Mouse (Mus musculus) layer of hippocampus, adult 11-12 months (tissue): ENCODE results near the gene Usp36.

Source experiments
- DNase-seq: peaks from one replicate; pipeline ENCODE4 v3.0.0; 2022; ENCODE audit warnings: low spot score

The Usp36 gene

DNA sequence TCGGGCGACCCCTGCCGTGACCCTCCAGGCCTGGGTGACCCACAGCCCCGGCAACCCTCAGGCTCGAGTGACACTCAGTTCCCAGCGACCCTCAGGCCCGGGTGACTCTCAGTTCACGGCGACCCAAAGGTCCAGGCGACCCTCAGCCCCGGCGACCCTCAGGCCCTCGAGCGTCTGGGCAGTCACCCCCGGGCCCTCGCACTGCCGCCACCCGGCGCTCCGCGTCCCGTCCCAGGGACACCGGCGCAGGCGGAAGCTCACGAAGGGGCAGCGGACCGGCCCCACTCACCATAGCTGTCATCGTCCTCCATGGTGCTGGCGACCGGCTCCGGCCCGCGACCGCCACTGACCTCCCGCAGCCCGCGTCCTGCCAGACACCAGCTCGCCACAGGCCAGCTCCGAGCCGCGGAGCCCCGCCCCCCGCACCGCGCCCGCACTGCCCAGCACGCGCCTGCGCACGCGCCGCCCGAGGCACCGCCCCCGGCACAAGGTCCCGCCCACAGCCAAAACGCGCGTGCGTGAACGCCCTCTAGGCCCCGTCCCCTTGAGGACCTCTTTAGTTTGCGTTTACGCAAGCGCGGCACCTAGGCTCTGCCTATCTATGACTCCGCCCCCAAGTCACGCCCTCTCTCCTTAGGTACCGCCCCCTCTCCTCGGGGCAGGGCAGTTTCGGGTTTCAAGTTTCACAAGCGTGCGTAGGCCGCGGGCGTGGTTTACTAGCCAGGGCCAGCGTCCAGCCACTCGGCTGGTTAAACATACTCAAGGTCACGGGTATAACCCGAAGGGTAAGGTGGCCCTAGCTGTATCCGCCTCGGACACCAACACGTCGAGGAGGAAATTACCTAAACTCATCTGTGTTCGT, 41.7 kb downstream of the Usp36 start, which contains the start of gene Cyth1:
Gene Cyth1, minus strand, starts transcription at position 443 of the 862 bp plus-strand sequence.
- peak; percentile 98 for DNase-seq

DNA sequence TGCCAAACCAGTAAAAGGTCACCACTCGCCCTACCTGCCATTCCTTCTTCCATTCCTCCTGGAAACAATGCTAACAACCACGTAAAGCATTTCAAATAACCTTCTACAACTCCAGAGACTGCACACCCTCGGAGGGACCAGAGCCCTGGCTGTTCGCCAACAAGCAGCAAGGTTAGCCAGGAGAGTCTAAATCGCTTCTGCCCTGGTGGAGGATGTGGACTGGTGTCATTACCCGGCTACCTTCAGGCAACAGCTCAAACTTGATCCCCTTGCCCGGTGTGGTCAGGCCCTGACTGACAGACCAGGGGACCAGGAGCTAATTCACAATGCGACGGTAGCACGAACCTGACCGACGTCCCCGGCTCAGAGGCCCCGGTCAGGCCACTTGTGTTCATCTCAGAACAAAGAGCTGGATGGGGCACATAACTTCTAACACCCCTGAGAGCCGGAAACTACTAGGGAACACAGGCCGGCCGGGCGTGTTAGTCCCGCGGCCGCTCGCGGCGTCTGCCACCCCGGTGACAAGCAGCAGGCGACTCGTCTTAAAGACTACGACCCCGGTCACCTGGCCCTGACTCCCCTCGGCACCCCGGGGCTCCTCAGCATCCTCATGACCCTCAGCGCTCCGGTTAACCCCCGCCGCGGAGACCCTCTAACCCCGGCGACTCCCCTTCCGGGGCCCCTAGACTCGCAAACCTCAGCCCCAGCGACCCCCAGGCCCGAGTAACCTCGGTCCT, 42.5 kb downstream of the Usp36 start:
- peak; percentile 45 for DNase-seq

DNA sequence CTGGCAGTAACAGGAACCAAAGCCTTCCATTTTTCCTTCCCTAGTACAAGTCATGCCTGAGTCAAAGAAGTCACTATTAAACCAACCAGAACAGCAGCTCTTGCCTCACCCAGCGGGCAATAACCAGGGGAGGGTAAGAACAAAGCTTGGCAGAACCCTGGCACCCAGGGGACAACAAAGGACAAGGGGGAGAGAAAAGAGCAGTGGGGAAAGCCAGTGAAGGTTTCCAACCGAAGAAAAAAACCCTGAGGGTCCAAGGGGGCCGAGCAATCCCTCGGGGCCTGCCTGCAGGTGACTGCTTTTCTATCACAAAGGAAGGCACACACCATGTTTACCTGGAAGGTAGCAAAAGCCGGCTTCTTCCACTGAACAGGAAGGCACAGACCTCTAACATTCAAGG, 43.3 kb downstream of the Usp36 start:
- DNase-seq = no peak

DNA sequence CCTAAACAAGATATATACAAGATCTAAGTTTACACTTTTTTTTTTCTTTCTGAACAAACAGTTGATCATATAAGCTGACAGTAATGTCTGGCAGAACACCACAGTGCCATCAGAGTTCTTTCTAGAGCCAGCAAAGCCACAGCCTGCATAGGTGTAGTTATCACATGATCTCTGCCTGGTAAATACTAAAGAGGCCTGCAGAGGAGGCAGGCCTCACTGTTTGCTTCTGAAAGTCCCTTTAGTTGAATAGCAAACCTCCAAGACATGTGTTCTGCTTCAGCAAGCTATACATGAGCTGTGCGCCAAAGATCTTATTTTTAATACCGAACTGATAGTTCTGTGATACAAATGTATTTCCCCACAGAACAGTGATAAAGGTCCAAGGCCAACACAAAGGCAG, 44.9 kb downstream of the Usp36 start:
- no peak for DNase-seq

DNA sequence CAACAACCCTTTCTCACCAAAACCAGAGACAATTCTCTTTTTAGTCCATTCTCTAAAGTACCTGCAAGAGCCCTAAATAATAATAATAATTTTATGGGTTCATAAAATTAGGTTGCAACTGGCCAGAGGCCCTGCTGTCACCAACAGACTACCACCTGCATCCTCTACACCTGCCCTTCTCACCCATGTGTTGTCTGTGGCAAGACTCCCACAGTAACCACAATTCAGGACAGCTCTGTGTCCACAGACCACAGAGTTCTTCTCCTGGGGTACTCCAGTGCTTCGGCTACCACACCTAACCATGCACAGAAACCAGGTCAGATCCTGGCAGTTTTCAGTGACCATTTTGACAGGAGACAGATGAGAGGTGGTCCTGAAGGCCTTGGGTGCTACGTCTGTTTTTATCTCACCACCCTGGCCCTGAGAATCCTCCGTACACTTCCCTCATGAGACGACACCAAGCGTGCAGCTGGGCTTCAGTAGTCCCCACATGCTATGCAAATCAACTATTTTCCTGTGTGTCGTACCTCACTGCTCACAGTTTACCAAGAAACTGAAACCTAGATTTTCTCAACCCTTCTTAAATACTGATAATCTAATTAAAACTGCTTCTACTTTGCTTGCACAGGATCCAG, 46.3 kb downstream of the Usp36 start:
- DNase-seq = no peak

DNA sequence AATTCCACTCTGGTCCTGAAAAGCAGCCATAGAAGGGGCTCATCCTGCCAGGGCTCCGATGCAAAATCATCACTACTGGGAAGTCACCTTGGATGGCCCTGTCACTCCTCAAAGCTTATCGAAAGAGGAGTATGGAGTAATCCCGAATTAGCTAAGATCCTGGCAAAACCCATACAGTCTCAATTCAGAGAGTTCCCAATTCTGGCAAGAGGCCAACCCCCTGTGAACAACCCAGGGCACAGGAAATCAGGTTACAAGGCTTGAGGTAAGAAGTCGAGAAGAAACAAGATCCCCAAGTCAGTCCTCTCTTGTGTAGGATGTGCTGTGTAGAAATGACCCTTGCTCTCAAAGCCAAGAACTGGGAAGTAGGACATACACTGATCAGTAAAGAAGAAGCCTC, 47.5 kb downstream of the Usp36 start:
- DNase-seq = no peak

DNA sequence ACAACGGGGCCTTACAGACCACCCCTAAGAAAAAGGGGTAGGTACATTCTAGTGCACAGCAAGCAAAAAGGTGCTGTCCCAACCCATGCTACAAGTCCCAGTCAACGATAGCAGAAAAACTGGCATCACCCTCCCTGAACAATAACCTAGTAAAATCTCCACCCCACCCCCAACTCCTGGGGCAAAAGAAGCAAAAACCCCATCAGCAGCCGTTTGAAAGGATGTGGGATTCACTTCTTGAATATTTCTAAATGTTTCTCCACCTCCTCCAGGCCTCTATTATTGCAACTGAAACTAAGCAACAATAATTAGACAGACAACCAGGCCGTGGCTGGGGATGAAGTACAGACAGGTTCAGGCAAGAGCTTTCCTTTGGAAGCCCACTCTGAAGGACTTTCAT, 49.7 kb downstream of the Usp36 start:
- no peak for DNase-seq

DNA sequence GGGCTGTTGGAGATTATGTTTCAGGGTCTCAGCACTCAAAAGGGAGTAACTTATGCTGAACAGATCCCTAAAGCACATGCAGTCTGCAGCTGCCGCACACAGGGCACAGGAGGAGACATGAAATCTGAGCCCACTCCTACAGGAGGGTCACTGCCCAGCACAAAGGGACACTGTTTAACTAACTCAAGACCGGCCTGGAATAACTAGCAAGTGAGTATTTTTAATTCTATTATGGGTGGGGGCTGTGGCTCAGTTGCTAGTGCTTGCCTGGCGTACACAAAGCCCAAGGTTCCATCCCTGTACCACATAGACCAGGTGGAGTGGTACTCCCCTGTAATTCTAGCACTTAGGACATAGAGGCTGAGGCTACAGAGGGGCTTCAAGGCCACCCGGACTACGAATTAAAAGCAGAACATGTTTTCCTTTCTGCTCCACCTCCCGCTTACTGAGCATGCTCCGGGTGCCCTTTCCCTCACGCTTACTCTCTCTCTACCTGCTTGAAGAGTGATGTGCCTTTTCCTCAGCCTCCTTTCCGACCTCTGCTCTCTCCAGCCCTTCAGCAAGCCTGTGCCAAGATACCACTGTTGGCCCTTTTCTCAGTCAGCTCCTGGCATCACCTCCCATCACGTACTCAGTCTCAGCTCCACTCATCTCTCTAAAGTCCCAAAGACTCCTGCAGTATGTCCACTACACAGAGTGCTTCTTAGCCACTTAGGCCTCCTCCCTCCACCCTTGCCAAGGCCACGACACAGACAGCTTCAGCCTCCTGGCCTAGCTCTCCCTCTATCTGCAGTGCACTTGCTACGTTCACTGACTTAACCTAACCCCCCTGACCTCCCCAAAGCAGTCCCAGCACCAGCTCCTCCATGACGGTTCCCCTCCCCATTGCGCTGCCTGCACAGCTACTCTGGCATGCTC, 50.5 kb downstream of the Usp36 start:
- DNase-seq = no peak

DNA sequence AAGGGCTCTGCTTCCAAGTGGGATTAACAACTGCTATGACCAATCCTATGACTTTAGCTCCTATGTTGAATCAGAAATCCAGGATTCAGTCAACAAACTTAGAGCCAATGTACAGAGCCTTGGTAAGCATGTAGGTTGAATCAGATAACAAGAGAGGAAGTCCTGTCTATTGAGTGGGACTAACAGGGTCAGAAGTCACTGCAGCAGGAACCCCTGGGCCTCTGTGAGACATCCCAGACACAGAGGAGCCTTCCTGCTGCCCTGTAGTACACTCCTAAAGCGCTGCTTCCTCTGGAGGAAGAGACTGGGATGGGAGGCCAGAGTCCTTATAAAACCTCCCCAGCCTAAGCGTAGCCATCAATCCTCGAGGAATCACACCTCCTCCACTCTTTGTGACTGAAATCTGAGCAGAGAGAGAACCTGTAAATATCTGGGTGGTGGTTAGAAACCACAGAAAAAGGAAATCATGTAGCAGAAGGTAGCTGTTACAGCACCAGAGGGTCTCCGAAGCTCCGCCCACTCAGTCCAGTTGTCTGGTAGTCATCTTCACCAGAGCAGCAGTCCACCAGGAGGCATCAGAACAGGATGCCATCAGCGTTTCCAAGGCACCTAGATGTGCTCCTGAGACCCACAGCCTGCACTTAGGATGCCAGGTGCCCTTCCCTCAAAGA, 53.4 kb downstream of the Usp36 start:
- DNase-seq = no peak

DNA sequence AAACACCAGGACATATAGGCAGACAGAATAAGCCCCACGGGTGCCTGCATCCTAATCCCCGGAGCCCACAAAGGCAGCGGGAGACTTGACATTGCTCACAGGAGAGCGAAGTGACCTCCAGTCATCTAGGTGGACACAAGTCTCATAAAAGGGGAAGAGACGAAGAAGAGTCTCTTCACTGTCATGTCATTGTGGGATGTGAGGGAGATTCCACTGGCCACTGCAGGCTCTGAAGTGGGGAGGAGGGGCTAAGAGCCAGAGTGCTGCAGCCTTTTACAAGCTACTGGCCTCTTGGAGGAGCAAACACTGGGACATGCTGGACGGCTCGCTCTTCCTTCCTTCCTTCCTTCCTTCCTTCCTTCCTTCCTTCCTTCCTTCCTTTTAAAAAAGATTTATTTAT, 55.1 kb downstream of the Usp36 start:
- no peak for DNase-seq

DNA sequence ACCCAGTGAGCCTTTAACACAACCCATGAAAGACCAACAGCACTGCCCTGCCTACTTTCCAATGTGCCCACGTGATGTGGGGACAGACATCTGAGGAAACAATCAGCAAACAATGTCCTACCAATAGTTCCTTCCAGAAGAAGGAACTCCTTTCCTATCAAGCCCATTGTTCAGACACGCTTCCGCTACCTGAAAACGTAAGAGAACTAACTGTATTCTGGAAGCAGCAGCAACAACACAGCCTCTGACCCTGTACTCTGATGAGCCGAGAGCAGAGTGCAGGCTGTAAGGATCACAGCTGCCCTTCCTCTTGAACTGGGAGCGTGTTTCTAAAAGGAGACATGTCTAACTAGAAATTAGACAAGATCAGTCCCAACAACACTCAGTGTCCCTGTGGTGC, 55.5 kb downstream of the Usp36 start:
- DNase-seq = no peak

DNA sequence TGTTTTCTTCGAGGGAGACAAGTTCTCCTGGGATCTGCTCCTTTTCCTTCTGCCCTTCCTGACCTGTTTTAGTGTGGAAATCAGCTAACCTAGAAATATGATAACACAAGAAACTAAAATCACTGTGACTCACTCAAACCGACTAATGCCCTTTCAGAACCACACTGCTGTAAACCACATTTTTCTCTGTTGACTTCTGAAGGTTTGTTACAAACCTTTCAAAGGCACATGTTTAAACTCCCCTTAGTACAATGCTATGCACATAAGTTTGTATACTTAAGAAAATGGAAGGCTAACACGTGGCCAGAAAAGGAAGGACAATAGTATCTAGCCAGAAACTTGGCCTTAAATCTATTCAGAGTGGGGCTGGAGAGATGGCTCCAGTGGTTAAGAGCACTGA, 56.1 kb downstream of the Usp36 start:
- DNase-seq = no peak

DNA sequence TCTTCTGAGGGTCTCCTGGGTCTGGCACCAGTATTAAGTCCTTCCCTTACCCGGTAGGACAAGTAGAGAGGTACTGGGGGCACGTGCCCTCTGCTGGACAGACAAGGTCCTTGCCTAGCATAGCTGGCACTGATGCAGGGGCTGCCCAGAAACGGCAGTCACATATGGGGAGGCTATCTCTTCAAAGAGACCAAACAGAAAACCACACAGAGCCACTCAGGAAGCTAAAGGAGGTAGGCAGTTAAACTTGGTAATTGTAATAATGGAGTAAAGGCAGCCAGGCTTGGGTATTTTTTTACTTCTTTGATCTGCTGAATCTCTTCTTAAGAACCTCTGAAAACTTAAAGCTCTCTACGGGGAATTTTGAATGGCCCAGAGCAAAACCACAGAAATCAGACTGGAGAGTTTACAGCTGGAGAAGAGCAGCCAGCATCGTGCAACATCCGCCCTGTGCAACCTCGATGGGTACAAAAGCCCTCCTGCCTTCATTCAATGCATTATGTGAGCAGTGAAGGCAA, 57.7 kb downstream of the Usp36 start:
- no peak for DNase-seq

DNA sequence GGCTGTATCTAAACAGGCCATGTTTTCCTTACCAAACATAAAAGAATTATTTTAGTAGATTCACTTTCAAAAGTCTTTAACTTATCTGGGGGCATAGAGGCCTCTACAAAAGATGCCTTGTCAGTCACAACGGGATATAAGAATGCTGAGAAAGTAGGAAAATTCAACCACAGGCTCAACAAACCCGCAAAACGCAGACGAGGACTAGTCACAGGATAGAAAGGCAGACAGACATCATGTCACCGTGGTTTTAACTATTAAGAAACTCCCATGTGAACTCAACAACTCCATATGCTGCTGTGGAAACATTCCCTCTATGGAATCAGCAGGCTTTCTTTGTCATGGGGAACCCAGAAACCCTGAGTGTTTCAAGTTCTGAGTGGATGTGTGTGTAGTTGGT, 60.1 kb downstream of the Usp36 start:
- DNase-seq = no peak

DNA sequence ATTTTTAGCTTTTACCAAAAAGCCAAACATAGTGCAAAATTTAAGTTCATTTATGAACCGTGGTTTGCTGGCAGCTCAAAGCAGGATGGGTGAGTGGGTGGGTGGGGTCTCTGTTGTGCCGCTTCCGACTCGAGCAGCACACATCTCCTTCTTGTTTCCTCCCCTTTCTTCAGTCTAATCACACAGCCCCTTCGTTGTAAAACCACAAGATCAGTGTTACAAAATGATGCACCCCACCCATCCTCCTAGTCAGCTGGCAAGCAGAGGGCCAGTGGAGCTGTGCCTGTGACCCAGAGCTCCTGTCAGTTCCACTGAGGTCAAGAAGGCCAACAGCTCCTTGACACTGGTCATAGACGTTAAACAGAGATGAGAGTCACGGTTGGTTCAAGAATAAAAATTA, 62.4 kb downstream of the Usp36 start:
- DNase-seq = no peak

DNA sequence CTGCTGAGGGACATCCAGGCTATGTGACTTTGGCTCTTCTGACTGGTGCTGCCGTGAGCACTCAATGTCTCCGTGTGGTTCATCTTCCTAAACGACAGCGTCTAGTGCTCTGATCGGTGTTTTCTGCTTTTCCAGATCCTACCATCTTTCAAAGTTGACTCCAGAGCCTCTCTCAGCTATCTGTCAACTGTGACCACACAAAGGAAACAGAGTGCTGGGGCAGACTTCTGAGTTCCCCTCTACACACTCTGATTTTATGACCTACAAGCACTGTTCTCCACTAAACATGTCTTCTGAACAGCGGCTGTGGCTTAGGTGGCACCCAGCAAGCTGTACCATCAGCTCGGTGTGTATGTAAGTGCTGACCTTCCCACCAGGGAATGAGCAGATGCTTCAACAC, 63.2 kb downstream of the Usp36 start:
- DNase-seq = no peak

DNA sequence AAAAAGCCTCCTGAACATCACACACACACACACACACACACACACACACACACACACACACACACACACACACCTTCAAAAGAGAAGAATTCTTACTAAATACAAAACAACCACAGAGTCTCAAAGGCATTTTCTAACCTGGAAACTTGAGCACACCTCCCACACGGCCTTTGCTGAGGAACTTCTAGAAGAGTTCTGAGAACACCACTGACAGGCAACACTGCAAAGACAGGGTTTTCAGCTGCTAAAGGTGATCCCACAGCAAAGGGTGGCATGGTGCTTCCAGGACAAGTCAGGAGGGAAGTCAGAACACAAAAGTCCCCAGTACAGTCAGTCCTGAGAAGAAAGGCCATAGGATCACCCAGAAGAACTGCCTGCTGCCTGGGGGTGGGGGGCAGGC, 64.2 kb downstream of the Usp36 start:
- no peak for DNase-seq

DNA sequence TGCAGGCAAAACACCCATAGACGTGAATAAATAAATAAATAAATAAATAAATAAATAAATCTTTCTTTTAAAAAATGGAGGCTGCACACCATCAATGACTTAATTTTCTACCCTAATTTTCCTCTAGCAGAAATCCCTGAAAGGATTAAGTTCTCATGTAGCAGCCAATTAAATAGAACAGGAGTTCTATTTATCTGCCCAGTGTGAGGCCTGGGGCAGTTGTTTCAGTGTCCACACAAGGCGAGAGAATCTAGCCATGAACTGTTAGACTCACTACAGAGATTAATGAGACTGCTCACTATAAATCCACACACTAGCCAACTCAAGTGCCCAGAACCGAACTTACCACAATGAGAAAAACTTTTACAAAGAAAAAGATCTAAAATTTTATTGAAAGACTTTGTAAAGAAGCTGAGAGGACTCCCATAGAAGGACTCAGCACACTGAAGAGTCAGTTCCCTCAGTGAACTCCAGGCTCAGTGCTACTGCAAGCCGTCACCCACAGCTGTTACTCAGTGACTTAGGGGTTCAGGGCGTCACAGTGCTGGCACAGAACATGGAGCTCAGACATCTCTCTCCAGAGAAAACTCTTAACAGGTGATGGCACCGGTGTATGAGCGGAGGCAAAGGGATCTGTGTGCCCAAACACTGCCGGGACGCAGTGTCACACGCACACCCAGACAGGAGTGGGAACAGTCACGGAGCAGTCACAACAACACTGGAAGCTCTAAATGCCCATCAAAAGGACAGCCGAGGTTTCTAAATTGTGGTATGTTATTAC, 64.8 kb downstream of the Usp36 start:
- DNase-seq = no peak

DNA sequence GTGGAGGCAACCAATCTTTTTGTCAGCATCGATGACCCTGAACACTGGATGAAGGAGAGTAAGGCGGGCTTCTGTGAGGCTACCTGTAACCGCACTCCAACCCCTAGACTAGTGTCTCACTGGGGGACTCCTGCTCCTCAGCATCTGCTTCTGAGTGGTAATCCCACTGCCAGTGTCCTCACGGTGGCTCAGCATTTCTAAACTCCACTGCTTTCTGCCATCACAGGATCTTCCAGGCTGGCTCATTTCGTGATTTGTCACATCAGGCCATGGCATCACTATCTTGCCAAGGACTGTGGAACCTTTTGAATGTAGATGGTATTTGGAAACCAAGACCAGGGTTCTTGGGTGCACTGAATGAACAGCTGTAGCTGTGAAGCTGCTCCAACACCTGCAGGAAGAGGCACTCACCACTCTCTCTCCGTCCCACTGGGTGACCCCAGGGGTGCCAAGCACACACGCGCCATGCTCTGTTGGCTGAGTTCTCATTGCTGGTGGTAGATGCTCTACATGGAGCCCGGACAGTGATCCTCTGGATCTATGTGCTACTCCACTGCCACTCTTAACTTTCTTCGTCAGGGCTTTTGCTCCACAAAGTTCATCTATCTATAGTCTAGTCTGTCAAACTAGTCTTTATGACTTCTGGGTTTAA, 66.5 kb downstream of the Usp36 start:
- DNase-seq = no peak

DNA sequence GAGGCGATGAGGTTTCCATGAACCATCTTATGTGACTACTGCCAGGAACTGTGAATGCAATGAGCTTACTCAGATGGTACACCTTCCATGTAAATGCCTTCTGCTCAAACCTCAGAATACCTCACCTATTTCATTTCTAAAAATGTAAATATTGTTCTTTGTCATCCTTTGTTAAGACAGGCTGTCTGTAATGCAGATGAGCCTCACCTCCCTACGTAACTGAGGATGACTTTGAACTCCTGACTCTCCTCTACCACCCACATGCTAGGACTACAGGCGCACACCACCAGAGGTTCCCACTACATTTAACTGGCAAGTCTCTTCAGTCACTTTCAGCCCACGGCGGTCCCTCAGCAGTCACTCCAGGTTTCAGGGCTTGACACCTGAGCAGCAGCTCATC, 67.1 kb downstream of the Usp36 start:
- DNase-seq = no peak
